Mouse (Mus musculus) myocyte (in vitro differentiated cells): Measurements from ENCODE around the gene Hsd17b14.

Experiments
- MAX ChIP-seq: IDR thresholded peaks from one replicate; pipeline ENCODE4 v1.6.1; 2011; ENCODE audit warnings: low read depth, mild to moderate bottlenecking, control low read depth
- MYOD1 ChIP-seq, 3 experiments: IDR thresholded peaks; one replicate each; pipeline ENCODE4 v1.6.1; 2011; ENCODE audit warnings: control low read depth in 2 of 3, low read depth in 2 of 3, mild to moderate bottlenecking in 2 of 3, moderate library complexity in 1 of 3; ENCODE audit not compliant: insufficient read length in 2 of 3, control insufficient read depth in 1 of 3
- MYOG ChIP-seq, 3 experiments: IDR thresholded peaks; one replicate each; pipeline ENCODE4 v1.6.1; 2011; ENCODE audit warnings: control low read depth in 2 of 3, low read depth in 2 of 3, mild to moderate bottlenecking in 2 of 3; ENCODE audit not compliant: insufficient read length in 2 of 3, control insufficient read depth in 1 of 3, insufficient read depth in 1 of 3
- POLR2A ChIP-seq: IDR thresholded peaks from one replicate; pipeline ENCODE4 v1.6.1; 2011; ENCODE audit warnings: low read depth, mild to moderate bottlenecking, control low read depth, moderate library complexity; ENCODE audit not compliant: insufficient read length
- POLR2AphosphoS2 ChIP-seq: IDR thresholded peaks from one replicate; pipeline ENCODE4 v1.6.1; 2011; ENCODE audit warnings: low read depth, control low read depth; ENCODE audit not compliant: insufficient read length
- TCF12 ChIP-seq: IDR thresholded peaks from one replicate; pipeline ENCODE4 v1.6.1; 2011; ENCODE audit warnings: mild to moderate bottlenecking, control low read depth; ENCODE audit not compliant: poor library complexity, insufficient read depth, severe bottlenecking
- USF1 ChIP-seq: IDR thresholded peaks from one replicate; pipeline ENCODE4 v1.6.1; 2011; ENCODE audit warnings: low read depth, mild to moderate bottlenecking, control low read depth, moderate library complexity

DNA sequence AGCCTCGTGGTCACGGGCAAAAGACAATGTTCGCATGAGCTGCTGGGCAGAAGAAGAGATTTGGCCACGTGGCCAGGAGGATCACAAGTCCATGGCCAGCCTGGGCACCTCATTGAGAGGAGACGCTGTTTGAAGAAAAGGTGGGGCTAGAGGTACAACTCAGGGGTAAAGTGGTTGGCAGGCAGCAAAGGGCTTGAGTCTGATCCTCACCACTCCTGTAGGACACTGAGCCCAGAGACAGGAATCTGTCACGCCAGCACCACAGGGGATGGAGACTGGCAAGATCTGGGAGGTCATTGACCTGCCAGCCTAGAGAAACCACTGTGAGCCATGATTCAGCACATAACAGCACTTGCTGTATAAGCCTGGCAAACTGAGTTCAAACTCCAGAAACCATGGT, 42.8 kb downstream of the Hsd17b14 start:
- TF ChIP-seq POLR2A: no peak
- no peak for TF ChIP-seq MAX
- TF ChIP-seq TCF12: no peak
- TF ChIP-seq MYOD1 (IDR thresholded peaks at IDR 0.05; ENCODE audit: control insufficient read depth in 1 of 3, insufficient read length in 2 of 3, low read depth in 2 of 3): no peak
- TF ChIP-seq MYOG (IDR thresholded peaks at IDR 0.05; ENCODE audit: control insufficient read depth in 1 of 3, insufficient read depth in 1 of 3, insufficient read length in 2 of 3, low read depth in 2 of 3): no peak
- TF ChIP-seq USF1: no peak
- no peak for TF ChIP-seq POLR2AphosphoS2
